Mouse (Mus musculus) cerebellum, adult 18-20 months (tissue): Measurements from ENCODE around the gene Usp39.

Experiments
- DNase-seq, 2 experiments: peaks; one replicate each; pipeline ENCODE4 v3.0.0; 2021

Gene Usp39

DNA sequence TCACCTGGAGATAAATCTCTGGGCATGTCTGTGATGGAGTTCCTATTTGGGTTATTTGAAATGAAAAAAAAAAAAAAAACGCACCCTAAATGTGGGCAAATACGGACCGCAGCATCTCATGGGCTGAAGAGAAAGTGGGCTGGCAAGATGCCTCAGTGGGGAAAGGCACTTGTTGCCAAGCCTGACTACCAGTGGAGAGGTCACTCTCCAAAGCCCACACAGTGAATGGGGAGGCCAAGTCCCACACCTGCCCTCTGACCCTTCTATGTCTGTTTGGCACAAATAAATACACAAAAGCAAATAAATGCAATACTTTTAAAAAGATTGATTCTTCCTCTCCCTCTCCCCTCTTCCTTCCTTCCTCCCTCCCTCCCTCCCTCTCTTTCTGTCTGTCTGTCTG lies 55.5 kb downstream of the Usp39 start:
- DNase-seq = no peak

DNA sequence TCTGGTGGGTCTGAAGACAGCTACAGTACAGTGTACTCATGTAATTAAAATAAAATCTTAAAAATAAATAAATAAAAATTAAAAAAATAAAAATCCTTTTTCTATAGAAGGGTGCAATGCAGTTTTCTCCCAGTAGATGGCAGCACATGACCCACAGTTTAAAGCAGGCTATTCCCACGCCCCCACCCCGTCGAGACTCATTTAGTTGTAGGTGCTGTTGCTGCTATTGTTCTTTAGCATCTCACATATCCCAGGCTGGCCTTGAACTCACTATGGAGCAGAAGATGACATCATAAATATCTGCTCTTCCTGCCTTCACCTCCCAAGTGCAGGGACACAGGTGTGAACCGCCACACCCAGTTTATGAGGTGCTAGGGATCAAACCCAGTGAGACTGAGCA lies 61.1 kb downstream of the Usp39 start:
- DNase-seq = peak; percentile 41 to 54

DNA sequence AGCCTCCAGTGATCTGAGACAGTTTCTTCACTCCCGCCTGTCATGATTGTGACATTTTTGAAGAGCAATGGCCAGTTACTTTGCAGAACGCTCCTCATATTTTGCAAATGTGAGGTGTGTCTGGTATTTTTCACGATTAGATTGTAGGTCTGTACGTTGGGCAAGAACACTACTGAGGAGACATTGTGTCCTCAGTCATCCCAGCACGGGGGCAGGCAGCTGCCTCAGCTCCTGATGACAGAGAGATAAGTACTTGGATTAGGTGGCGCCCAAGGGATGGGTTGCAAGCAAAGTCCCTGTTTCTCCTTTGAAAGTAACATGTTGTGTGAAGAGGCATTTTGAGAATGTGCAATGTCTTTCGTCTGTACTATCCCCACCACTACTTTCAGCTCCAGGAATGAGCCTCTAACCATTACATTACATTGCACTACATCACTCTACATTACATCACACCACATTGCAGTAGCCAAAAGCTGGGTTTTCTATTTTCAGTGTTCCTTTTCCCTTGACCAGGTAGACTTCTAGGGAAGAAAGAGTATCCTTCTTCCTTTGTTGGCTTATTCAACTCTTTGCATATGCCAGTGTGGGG lies 64.5 kb downstream of the Usp39 start:
- DNase-seq = no peak

DNA sequence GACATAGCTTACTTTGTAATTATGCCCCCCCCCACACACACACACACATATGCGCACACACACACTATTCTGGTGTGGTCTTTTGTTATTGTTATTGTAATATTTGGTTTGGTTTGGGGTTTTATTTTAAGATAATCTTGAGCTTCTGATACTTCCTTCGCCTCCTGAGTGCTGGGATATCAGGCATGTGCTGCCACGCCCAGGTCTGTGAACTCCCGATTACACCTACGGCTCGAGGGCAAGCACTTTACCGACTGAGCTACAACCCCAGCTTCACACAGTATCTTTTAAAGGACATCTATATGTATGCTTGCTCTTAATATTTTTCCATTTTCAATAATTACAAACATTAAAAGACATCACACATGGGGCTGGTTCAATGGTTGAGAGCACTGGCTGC lies 65.5 kb downstream of the Usp39 start:
- DNase-seq = no peak

DNA sequence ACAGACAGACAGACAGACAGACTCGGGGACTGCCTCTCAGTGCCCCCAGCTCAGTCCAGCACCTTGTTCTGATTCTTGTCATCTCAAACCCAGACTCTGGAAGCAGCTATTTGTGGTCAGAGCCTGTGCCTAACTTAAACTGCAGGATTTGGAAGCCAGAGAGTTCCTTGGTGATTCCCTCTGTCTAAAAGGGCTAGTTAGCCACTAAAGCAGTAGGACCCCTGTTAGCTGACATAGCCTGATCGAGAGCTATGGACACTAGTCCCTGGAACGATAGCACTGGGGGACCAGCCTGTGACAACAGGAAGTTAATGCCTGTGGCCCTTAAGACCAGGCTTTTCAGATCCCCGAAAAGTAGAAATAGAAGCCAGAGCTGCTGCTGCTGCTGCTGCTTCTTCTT lies 66.1 kb downstream of the Usp39 start:
- DNase-seq = no peak

DNA sequence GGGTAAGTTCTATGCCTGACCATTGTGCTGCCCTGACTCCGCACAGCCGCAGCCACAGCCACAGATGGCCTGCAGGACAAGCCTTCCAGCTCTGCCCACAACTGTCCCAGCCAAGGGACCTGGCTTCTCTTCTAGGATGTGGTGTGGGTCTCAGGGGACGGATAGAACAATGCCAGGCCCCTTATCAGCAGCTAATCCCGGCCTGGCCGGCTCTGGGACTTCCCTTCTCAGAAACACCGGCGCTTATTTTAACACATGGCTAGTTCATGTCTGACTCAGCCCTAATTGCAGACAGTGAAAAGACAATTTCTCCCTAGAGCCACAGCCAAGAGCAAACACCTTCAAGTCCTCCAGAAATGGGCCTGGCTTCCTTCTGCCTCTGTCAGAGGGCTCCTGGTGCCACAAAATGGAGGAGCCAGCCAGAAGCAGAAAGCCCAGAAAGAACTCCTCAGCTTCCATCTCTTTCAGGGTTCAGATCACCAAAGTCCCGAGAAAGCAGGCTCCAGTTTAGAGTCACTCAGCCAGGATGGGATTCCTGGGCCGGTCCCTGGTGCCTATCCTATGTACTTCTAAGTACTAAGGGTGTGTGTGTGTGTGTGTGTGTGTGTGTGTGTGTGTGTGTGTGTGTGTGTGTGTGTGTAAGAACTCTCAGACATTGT lies 67.3 kb downstream of the Usp39 start:
- no peak for DNase-seq

DNA sequence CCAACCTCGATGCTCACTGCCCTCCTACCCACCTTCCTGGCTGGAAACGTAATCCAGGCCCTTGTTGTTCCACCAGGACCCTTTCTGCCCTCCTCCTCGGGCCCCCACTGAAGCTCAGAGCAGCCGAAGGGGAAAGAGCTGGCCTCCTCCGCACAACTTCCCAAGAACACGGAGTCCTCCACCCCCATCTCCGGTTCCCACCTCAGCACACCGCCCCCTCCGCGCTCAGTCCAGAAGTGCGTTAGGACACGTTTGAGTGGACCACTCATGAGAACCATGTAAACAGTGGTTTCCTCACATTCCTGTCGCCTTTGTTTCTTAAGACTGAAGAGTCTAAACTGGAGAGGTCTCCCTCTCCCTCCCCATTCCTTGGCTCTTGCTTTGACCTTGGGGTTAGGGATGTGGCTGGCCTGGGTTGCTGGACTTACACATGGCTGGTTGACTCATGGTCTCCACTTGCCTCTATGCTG lies 68.0 kb downstream of the Usp39 start:
- no peak for DNase-seq

DNA sequence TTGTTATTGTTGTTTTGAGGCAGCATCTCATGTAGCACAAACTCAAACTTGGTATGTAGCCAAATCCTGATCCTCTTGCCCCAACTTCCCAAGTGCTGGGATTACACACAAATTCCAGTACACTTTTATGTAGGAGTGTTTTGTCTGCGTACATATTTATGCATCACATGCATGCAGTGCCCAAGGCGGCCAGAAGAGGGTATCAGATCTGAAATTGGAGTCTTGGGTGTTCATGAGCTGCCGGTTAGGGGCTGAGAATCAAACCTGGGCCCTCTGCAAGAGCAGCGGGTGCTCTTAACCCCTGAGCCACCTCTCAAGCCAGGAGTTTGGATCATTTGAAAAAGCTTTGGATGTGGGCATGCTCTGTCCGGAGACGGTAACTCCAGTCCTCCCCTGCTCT lies 68.8 kb downstream of the Usp39 start:
- DNase-seq = no peak

DNA sequence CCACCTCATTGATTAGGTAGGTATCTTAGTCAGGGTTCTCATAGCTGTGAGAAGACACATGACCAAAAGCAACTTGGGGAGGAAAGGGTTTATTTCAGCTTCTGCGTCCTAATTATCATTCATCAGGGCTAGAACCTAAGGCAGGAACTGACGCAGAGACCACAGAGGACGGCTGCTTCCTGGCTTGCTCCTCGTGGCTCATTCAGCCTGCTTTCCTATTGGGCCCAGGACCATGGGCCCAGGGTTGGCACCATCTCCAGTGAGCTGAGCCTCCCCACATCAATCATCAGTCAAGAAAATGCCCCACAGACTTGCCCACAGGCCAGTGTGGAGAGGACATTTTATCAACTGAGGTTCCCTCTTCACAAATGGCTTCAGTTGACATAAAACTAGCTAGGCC lies 69.5 kb downstream of the Usp39 start:
- DNase-seq = no peak

DNA sequence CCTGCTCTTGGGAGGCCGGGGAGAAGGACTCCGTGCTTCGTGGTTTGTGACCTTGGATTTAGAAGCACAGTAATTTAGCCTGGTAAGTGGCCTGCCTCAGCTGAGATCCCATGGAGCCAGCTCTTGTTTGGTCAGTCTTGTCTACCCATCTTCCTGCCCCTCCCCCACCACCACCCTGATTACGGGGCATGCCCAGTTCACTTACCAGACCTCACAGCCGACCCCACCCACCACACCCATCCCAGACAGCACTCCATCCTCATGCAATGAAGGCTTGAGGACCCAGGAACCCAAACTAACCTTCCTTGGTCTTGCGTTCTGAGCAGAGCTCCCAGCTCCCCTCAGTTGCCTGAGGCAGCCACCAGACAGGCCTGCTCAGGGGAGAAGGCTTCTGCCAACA lies 71.8 kb downstream of the Usp39 start:
- no peak for DNase-seq

DNA sequence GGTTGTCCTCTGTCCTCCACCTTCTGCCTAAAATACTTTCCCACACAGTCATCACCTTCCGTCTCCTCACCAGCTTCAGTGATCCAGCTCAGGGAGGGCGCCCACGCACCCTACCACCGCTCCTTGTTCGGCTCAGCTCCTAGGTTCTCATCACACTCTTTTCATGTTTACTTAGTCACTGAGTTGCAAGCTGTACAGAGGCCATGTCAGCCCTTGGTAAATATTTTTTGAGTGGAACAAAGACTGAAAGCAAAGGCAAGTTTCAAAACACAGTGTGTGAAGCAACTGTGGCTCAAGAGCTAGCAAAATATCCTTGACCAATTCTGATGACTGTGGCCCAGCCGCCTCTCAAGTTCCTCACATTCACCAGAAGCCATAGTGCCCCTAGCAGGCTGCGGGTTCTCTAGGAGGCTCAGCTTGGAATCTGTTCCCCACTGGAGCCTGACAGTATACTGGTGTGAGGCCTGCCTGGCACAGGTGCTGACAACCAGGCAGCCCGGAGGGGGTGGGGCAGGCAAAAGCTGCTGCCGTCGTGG lies 72.8 kb downstream of the Usp39 start:
- DNase-seq = no peak

DNA sequence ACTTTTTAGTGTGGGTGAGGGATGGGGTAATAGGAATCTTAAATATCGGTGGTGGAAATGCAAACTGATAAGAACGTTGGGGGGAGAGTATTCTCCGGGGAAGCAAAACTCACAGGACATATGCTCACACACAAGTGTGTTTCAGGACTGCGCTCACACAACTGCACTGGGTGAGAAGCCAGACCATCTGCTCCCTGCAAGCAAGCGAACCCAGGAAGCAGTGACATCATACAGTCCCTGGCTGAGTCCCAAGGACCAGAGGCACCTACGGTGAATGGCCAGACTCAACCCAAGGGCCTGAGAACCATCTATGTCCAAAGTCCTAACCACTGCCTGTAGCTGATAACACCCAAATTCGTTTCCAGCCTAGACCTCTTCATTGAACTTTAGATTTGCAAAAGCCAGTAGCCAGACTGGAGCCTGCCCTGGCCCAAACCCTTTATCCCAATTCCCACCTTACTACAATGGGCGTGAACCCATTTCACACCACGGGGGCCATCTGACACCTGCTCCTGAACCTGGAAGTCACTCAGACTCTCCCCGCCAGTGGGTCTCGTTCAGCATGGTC lies 73.9 kb downstream of the Usp39 start:
- peak; percentile 83 to 89 for DNase-seq

DNA sequence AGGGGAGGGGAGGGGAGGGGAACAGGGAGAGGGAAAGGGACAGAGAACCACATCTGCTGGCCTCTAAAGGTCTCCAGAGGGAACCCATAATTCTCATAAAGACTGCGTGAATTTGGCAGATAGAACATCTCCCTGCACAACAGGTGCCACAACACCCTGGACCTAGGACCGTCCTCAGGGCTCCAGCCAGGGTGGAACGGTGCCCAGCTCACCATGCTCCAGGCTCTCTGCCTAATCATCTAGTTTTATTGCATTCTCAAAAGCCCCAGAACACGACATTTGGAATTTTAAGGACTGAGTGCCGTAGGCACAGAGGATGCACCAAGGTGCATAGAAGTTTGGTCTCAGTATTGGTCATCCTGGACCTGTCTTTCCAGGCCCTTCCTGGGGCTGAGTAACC lies 74.7 kb downstream of the Usp39 start:
- peak; percentile 19 to 39 for DNase-seq
